Mouse (Mus musculus) midbrain, embryonic 16.5 days (tissue): ENCODE measurements around the gene Rimklb. TPM values are rescaled to one million over a fixed set of nuclear protein-coding genes. Genes with fewer than 3 reads are reported as not detected.
"Not testable (repeated sequence)": the region's sequence is repeated elsewhere in the genome, so short reads cannot be mapped to it uniquely, and the experiment has no call there.

Experiments used
- ATAC-seq: fragments of 200-750 bp; cut with Nextera tagmentation; 2 replicates; pipeline ENCODE4 v1.8.0; 2017; ENCODE audit warnings: moderate TSS enrichment
- H3K27ac ChIP-seq: fragments of 300-500 bp; sonication (generic); 2 replicates; pipeline ENCODE4 v1.5.1; 2014; ENCODE audit warnings: mild to moderate bottlenecking, low read length, mixed read lengths
- H3K27me3 ChIP-seq: fragments of 300-500 bp; sonication (generic); 2 replicates; pipeline ENCODE4 v1.6.1; 2014; ENCODE audit warnings: low read depth, low read length, mixed read lengths; ENCODE audit not compliant: control insufficient read depth, insufficient read depth
- H3K36me3 ChIP-seq: fragments of 300-500 bp; sonication (generic); 2 replicates; pipeline ENCODE4 v1.6.1; 2014; ENCODE audit warnings: mild to moderate bottlenecking, low read length, moderate library complexity, mixed read lengths; ENCODE audit not compliant: control insufficient read depth, insufficient read depth
- H3K4me1 ChIP-seq: fragments of 300-500 bp; sonication (generic); 2 replicates; pipeline ENCODE4 v1.6.1; 2014; ENCODE audit warnings: mild to moderate bottlenecking, low read length, mixed read lengths; ENCODE audit not compliant: control insufficient read depth, insufficient read depth
- H3K4me2 ChIP-seq: fragments of 300-500 bp; sonication (generic); 2 replicates; pipeline ENCODE4 v1.6.1; 2014; ENCODE audit warnings: mild to moderate bottlenecking, low read length, mixed read lengths
- H3K4me3 ChIP-seq: fragments of 300-500 bp; sonication (generic); 2 replicates; pipeline ENCODE4 v1.5.1; 2014; ENCODE audit warnings: low read depth, mild to moderate bottlenecking, low read length, moderate library complexity, mixed read lengths
- H3K9ac ChIP-seq: fragments of 300-500 bp; sonication (generic); 2 replicates; pipeline ENCODE4 v1.6.1; 2014; ENCODE audit warnings: low read depth, low read length, mixed read lengths
- H3K9me3 ChIP-seq: fragments of 300-500 bp; sonication (generic); replicated peaks from 2 replicates; pipeline ENCODE4 v1.6.1; 2014; ENCODE audit warnings: mild to moderate bottlenecking, low read length, mixed read lengths; ENCODE audit not compliant: control insufficient read depth, poor library complexity, severe bottlenecking
- WGBS: fragments of 180-500 bp; shearing (Covaris S2); extraction: QIAGEN DNeasy Blood & Tissue Kit; methylation state at CpG from one replicate; pipeline ENCODE4 v1.1.7; 2014; 5-methylcytosine and 5-hydroxymethylcytosine counted together
- polyA plus RNA-seq: library from polyadenylated mRNA; unstranded; fragments of >200 nt; fragmentation: Nextera tagmentation; extraction: Ambion mirVana; gene quantifications from 2 replicates; pipeline ENCODE4 v1.2.1, GENCODE M21; 2015

Gene Rimklb
- polyA plus RNA-seq = 112 and 128 TPM in 2 replicates

GRCm38 (mm10) chr6:122498661-122499060 is at the start of gene Rimklb:
TSS of gene Rimklb (minus strand) at chr6:122498761.
- ATAC-seq = no peak

DNA sequence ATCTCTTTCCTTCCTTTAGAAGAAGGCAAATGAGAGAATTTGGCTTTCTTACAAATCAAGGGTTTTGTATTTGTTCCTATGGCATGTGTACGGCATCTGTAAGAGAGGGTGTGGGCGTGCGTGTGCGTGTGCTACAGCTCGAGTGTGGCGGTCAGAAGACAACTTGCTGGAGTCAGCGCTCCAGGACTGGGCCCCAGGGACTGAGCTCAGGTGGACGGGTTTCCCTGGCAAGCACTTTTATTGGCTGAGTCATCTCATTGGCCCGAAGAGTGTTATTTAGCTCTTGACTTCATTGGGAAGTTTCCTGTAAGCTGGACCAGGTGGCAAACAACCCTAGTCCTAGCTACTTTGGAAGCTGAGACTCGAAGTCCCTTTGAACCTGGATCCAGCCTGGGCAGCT is 47.4 kb upstream of the Rimklb start:
- Histone ChIP-seq H3K4me3 (no peak overlapping the region), H3K27me3 (no peaks in the 10 kb centered on the region), H3K27ac (no peak overlapping the region), H3K9ac (no peak overlapping the region), H3K4me1 (no peaks in the 10 kb centered on the region), H3K4me2 (no peak overlapping the region), H3K9me3 (no peaks in the 10 kb centered on the region), H3K36me3 (no peaks in the 10 kb centered on the region)
- WGBS = 82% methylated on average over 10 of the region's 10 CpGs
- ATAC-seq = no peak

More at GRCm38 (mm10) chr6:122498661-122499060, at the start of gene Rimklb:
- no peaks in the 10 kb centered on the region for H3K27me3 ChIP-seq
- no peak within 1 kb of the TSS for H3K4me3 ChIP-seq
- H3K27ac ChIP-seq = no peak within 1 kb of the TSS
- 51% methylated on average over 5 of the region's 5 CpGs for WGBS
- no peaks in the 10 kb centered on the region for H3K9me3 ChIP-seq
- H3K36me3 ChIP-seq = no peaks in the 10 kb centered on the region
- H3K4me1 ChIP-seq = peaks cover 13% of the 10 kb centered on the region
- H3K4me2 ChIP-seq = no peak within 1 kb of the TSS
- H3K9ac ChIP-seq = no peak within 1 kb of the TSS

GRCm38 (mm10) chr6:122545289-122545882 is 46.8 kb upstream of the Rimklb start:
- 82% methylated on average over 8 of the region's 9 CpGs for WGBS
- no peak for ATAC-seq
- no peaks in the 10 kb centered on the region for H3K36me3 ChIP-seq
- no peak overlapping the region for H3K4me2 ChIP-seq
- H3K4me1 ChIP-seq = no peaks in the 10 kb centered on the region
- H3K9ac ChIP-seq = no peak overlapping the region
- H3K4me3 ChIP-seq = no peak overlapping the region
- H3K27me3 ChIP-seq = no peaks in the 10 kb centered on the region
- no peak overlapping the region for H3K27ac ChIP-seq
- H3K9me3 ChIP-seq = no peaks in the 10 kb centered on the region

DNA sequence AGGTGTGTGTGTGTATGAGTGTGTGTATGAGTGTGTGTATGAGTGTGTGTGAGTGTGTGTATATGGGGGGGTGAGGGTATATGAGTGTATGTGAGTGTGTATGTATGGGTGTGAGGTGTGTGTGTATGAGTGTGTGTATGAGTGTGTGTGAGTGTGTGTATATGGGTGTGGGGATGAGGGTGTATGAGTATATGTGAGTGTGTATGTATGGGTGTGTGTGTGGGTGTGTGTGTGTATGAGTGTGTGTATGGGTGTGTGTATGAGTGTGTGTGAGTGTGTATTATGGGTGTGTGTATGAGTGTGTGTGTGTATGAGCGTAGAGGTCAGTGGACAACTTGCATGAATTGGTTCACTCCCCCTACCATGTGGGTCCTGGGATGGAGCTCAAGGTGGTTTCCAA is 46.1 kb upstream of the Rimklb start:
- no peaks in the 10 kb centered on the region for H3K4me1 ChIP-seq
- no peak overlapping the region for H3K4me2 ChIP-seq
- 81% methylated on average over 1 of the region's 1 CpGs for WGBS
- no peak for ATAC-seq
- no peaks in the 10 kb centered on the region for H3K36me3 ChIP-seq
- H3K4me3 ChIP-seq = no peak overlapping the region
- H3K9me3 ChIP-seq = no peaks in the 10 kb centered on the region
- no peaks in the 10 kb centered on the region for H3K27me3 ChIP-seq
- no peak overlapping the region for H3K9ac ChIP-seq
- no peak overlapping the region for H3K27ac ChIP-seq

GRCm38 (mm10) chr6:122543574-122543973 is 45.0 kb upstream of the Rimklb start:
- Histone ChIP-seq H3K4me2 (no peak overlapping the region), H3K36me3 (no peaks in the 10 kb centered on the region), H3K9me3 (no peaks in the 10 kb centered on the region), H3K9ac (no peak overlapping the region), H3K27me3 (no peaks in the 10 kb centered on the region), H3K4me1 (no peaks in the 10 kb centered on the region), H3K4me3 (no peak overlapping the region), H3K27ac (no peak overlapping the region)
- 85% methylated on average over 5 of the region's 5 CpGs for WGBS
- no peak for ATAC-seq

DNA sequence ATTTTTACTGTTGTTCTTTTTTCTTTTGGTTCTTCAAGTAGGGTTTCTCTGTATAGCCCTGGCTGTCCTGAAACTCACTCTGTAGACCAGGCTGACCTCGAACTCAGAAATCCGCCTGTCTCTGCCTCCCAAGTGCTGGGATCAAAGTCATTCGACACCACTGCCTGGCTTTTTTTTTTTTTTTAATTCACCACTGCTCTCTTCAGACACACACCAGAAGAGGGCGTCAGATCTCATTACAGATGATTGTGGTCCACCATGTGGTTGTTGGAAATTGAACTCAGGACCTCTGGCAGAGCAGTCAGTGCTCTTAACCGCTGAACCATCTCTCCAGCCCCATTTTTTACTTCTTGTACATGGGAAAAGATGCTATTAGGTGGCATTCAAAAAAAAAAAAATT is 43.9 kb upstream of the Rimklb start:
- ATAC-seq, H3K27me3 ChIP-seq, H3K27ac ChIP-seq, H3K9me3 ChIP-seq, H3K4me2 ChIP-seq, H3K4me3 ChIP-seq, H3K9ac ChIP-seq, H3K36me3 ChIP-seq, H3K4me1 ChIP-seq: not testable (repeated sequence)
- WGBS = 81% methylated on average over 5 of the region's 5 CpGs

- H3K9ac ChIP-seq = no peak overlapping the region
- H3K4me3 ChIP-seq = no peak overlapping the region
- no peaks in the 10 kb centered on the region for H3K27me3 ChIP-seq
- no peaks in the 10 kb centered on the region for H3K4me1 ChIP-seq
- H3K4me2 ChIP-seq = no peak overlapping the region
- H3K9me3 ChIP-seq = no peaks in the 10 kb centered on the region
- no peak overlapping the region for H3K27ac ChIP-seq
- no peak for ATAC-seq
- WGBS = 63% methylated on average over 9 of the region's 9 CpGs
- no peaks in the 10 kb centered on the region for H3K36me3 ChIP-seq
These were observed 41.0 kb upstream of the Rimklb start for GRCm38 (mm10) chr6:122539564-122539963.

DNA sequence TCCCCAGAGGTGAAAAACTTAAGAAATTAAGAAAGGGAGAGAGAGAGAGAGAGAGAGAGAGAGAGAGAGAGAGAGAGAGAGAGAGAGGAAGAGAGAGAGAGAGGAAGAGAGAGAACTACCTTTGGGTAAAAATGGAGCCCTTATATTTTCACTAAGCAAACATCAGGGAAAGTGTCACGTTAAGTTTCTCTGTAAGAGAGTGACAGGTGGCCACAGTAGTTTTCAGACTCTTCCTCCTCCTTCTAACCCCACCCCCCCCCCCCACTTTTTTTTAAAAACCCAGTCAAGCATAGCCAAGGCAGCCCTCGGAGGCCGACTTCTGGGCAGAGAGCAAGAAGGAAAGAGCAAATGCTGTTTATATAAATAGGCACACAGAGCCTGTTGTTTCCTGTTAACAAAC is 35.5 kb upstream of the Rimklb start:
- Histone ChIP-seq H3K9me3 (no peaks in the 10 kb centered on the region), H3K4me3 (no peak overlapping the region), H3K27me3 (no peaks in the 10 kb centered on the region), H3K4me2 (no peak overlapping the region), H3K27ac (no peak overlapping the region), H3K9ac (no peak overlapping the region), H3K36me3 (no peaks in the 10 kb centered on the region), H3K4me1 (no peaks in the 10 kb centered on the region)
- no peak for ATAC-seq
- 15% methylated on average over 3 of the region's 3 CpGs for WGBS

- Histone ChIP-seq H3K36me3 (no peaks in the 10 kb centered on the region), H3K4me2 (peak overlapping the region; percentile 29), H3K4me1 (no peaks in the 10 kb centered on the region), H3K27me3 (no peaks in the 10 kb centered on the region), H3K4me3 (no peak overlapping the region; the same call in 1 of the 2 replicates), H3K9me3 (no peaks in the 10 kb centered on the region), H3K27ac (no peak overlapping the region), H3K9ac (no peak overlapping the region)
- WGBS = 8% methylated on average over 4 of the region's 4 CpGs
- ATAC-seq = no peak
These were observed 34.3 kb upstream of the Rimklb start for GRCm38 (mm10) chr6:122532883-122533302.
